Mouse (Mus musculus): ENCODE data around the gene Spr. TPM values are rescaled to one million over a fixed set of nuclear protein-coding genes. Genes with fewer than 3 reads are reported as not detected.
A peak's percentile ranks its signal among the peaks of the same experiment; 100 is the strongest.

Spr gene
- polyA plus RNA-seq (2015; fragmentation: Nextera tagmentation; extraction: Ambion mirVana), result 63.6 and 63.7 TPM in 2 replicates

GRCm38 (mm10) chr6:85137217-85138035 lies at the start of gene Spr:
Gene Spr (minus strand): TSS chr6:85137766.
- Histone ChIP-seq H3K9me3 (replicated peaks; ENCODE audit: control insufficient read depth, low read length) (no peaks in the 10 kb centered on the region), H3K4me3 (replicated peaks; ENCODE audit: low read length) (peak within 1 kb of the TSS; percentile 87), H3K27me3 (ENCODE audit: control insufficient read depth, insufficient read depth, low read length) (no peaks in the 10 kb centered on the region), H3K4me2 (ENCODE audit: low read depth, low read length) (peak within 1 kb of the TSS; percentile 53), H3K36me3 (ENCODE audit: control insufficient read depth, insufficient read depth, low read length) (no peaks in the 10 kb centered on the region), H3K27ac (ENCODE audit: low read length) (peak within 1 kb of the TSS; percentile 97), H3K9ac (ENCODE audit: low read length) (peak within 1 kb of the TSS; percentile 90), H3K4me1 (ENCODE audit: control insufficient read depth, insufficient read depth, low read length) (peaks cover 3% of the 10 kb centered on the region; the same call in 1 of the 2 replicates)
- under 1% methylated on average over 49 of the region's 49 CpGs for WGBS
- ATAC-seq (ENCODE audit: insufficient read depth, low FRiP score), result peak; percentile 94

DNA sequence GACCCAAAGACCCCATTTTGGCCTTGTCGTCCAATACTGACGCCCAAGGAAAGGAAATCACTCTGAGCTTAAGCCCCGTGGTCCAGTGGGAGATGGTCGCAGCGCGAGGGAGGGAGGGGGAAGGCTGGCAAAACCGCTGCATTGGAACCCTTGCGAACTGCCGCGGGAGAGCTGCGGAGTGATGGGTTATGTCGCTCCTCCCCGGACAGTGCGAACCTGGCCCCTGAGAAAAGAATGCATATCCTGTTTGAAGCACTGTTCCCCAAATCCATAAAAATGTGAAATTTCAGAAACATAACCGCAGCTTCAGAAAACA lies 49.1 kb upstream of the Spr start:
- Histone ChIP-seq H3K4me3 (replicated peaks; ENCODE audit: low read length) (peak overlapping the region; percentile 45; the same call in 1 of the 2 replicates), H3K36me3 (ENCODE audit: control insufficient read depth, insufficient read depth, low read length) (no peaks in the 10 kb centered on the region), H3K27me3 (ENCODE audit: control insufficient read depth, insufficient read depth, low read length) (peaks cover 70% of the 10 kb centered on the region), H3K27ac (ENCODE audit: low read length) (no peak overlapping the region), H3K9ac (ENCODE audit: low read length) (no peak overlapping the region), H3K4me2 (ENCODE audit: low read depth, low read length) (peak overlapping the region; percentile 75; the same call in 1 of the 2 replicates), H3K9me3 (replicated peaks; ENCODE audit: control insufficient read depth, low read length) (no peaks in the 10 kb centered on the region), H3K4me1 (ENCODE audit: control insufficient read depth, insufficient read depth, low read length) (peaks cover 20% of the 10 kb centered on the region)
- ATAC-seq (ENCODE audit: insufficient read depth, low FRiP score), result no peak
- 1% methylated on average over 15 of the region's 15 CpGs for WGBS

GRCm38 (mm10) chr6:85186033-85186743 lies 48.6 kb upstream of the Spr start:
- Histone ChIP-seq H3K27me3 (ENCODE audit: control insufficient read depth, insufficient read depth, low read length) (peaks cover 65% of the 10 kb centered on the region), H3K36me3 (ENCODE audit: control insufficient read depth, insufficient read depth, low read length) (no peaks in the 10 kb centered on the region), H3K4me1 (ENCODE audit: control insufficient read depth, insufficient read depth, low read length) (peaks cover 20% of the 10 kb centered on the region), H3K9ac (ENCODE audit: low read length) (no peak overlapping the region), H3K4me2 (ENCODE audit: low read depth, low read length) (peak overlapping the region; percentile 38), H3K27ac (ENCODE audit: low read length) (no peak overlapping the region), H3K9me3 (replicated peaks; ENCODE audit: control insufficient read depth, low read length) (no peaks in the 10 kb centered on the region), H3K4me3 (replicated peaks; ENCODE audit: low read length) (peak overlapping the region; percentile 28; the same call in 1 of the 2 replicates)
- WGBS, result 5% methylated on average over 33 of the region's 33 CpGs
- ATAC-seq (ENCODE audit: insufficient read depth, low FRiP score), result no peak

GRCm38 (mm10) chr6:85183951-85184350 lies 46.4 kb upstream of the Spr start:
- no peaks in the 10 kb centered on the region for H3K36me3 ChIP-seq (ENCODE audit: control insufficient read depth, insufficient read depth, low read length)
- ATAC-seq (ENCODE audit: insufficient read depth, low FRiP score), result no peak
- peaks cover 15% of the 10 kb centered on the region for H3K4me1 ChIP-seq (ENCODE audit: control insufficient read depth, insufficient read depth, low read length)
- H3K27ac ChIP-seq (ENCODE audit: low read length), result no peak overlapping the region
- no peak overlapping the region for H3K4me3 ChIP-seq (replicated peaks; ENCODE audit: low read length)
- H3K9ac ChIP-seq (ENCODE audit: low read length), result no peak overlapping the region
- 58% methylated on average over 3 of the region's 3 CpGs for WGBS
- no peak overlapping the region for H3K4me2 ChIP-seq (ENCODE audit: low read depth, low read length)
- H3K27me3 ChIP-seq (ENCODE audit: control insufficient read depth, insufficient read depth, low read length), result peaks cover 45% of the 10 kb centered on the region
- H3K9me3 ChIP-seq (replicated peaks; ENCODE audit: control insufficient read depth, low read length), result no peaks in the 10 kb centered on the region; the same call in 1 of the 2 replicates

DNA sequence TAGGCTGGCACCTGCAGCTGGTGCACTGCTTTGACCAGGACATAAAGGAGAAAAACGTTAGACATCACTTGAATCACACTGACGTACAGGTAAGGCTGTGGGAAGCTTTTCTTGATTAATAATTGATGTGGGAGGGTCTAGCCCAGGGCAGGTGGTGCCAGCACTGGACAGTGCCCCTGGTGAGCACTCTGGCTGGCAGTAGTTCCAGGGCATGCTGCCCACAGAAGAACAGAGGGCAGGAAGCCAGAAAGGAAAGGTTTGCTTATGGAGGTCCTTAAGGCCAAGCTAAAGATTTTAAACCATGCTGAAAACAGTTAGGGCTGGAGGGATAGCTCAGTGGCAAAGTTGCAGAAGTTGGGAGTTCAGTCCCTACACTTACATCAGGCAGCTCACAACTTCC lies 42.5 kb upstream of the Spr start:
- no peaks in the 10 kb centered on the region for H3K4me1 ChIP-seq (ENCODE audit: control insufficient read depth, insufficient read depth, low read length)
- 58% methylated on average over 2 of the region's 2 CpGs for WGBS
- H3K4me3 ChIP-seq (replicated peaks; ENCODE audit: low read length), result no peak overlapping the region
- no peak overlapping the region for H3K4me2 ChIP-seq (ENCODE audit: low read depth, low read length)
- no peak overlapping the region for H3K27ac ChIP-seq (ENCODE audit: low read length)
- ATAC-seq (ENCODE audit: insufficient read depth, low FRiP score), result no peak
- no peaks in the 10 kb centered on the region; the same call in 1 of the 2 replicates for H3K9me3 ChIP-seq (replicated peaks; ENCODE audit: control insufficient read depth, low read length)
- peaks cover 11% of the 10 kb centered on the region for H3K27me3 ChIP-seq (ENCODE audit: control insufficient read depth, insufficient read depth, low read length)
- H3K9ac ChIP-seq (ENCODE audit: low read length), result no peak overlapping the region
- no peaks in the 10 kb centered on the region for H3K36me3 ChIP-seq (ENCODE audit: control insufficient read depth, insufficient read depth, low read length)

- Histone ChIP-seq H3K4me2 (ENCODE audit: low read depth, low read length) (no peak overlapping the region), H3K27me3 (ENCODE audit: control insufficient read depth, insufficient read depth, low read length) (peaks cover 9% of the 10 kb centered on the region), H3K27ac (ENCODE audit: low read length) (no peak overlapping the region), H3K4me1 (ENCODE audit: control insufficient read depth, insufficient read depth, low read length) (no peaks in the 10 kb centered on the region), H3K9ac (ENCODE audit: low read length) (no peak overlapping the region), H3K9me3 (replicated peaks; ENCODE audit: control insufficient read depth, low read length) (no peaks in the 10 kb centered on the region; the same call in 1 of the 2 replicates), H3K36me3 (ENCODE audit: control insufficient read depth, insufficient read depth, low read length) (no peaks in the 10 kb centered on the region), H3K4me3 (replicated peaks; ENCODE audit: low read length) (no peak overlapping the region)
- 70% methylated on average over 3 of the region's 3 CpGs for WGBS
- no peak for ATAC-seq (ENCODE audit: insufficient read depth, low FRiP score)
Measured at GRCm38 (mm10) chr6:85179569-85179968, 42.0 kb upstream of the Spr start.

- no peak overlapping the region for H3K27ac ChIP-seq (ENCODE audit: low read length)
- no peaks in the 10 kb centered on the region for H3K4me1 ChIP-seq (ENCODE audit: control insufficient read depth, insufficient read depth, low read length)
Measured at GRCm38 (mm10) chr6:85165440-85165921, 27.9 kb upstream of the Spr start.

DNA sequence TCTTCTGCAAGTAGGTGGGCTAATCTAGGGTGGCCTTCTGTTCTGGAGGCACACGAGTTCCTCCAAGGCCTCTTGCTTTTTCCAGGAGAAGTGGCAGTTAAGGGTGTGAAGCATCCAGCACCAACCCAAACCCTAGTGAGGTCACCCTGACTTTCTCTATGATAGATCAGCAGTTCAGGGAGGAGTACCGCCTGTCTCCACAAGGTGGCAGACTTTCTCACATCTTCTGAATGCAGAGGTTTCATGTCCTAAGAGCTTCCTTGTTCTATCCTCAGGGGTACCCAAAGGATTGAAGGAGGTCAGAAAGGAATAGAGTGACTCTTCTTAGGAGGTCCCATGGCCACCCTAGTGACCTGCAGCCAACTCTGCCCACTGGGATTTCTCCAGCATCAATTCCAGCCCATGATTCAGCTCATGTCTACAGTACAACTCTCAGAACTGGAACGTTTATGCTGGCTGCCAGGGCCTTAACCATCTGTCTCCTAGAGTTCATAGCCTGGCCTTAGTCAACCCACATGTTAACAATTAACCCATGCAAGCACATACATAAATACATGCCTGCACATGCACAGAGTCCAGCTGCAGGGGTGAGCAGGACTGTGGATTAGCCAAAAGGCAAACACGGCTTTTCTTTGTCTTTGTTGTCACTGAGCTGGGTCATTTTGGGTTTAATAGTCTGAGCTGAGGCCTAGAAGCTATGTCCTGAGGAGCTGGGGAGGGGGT lies 22.8 kb upstream of the Spr start:
- no peaks in the 10 kb centered on the region for H3K4me1 ChIP-seq (ENCODE audit: control insufficient read depth, insufficient read depth, low read length)
- H3K36me3 ChIP-seq (ENCODE audit: control insufficient read depth, insufficient read depth, low read length), result no peaks in the 10 kb centered on the region
- H3K4me3 ChIP-seq (replicated peaks; ENCODE audit: low read length), result no peak overlapping the region
- no peak overlapping the region for H3K9ac ChIP-seq (ENCODE audit: low read length)
- no peak overlapping the region for H3K27ac ChIP-seq (ENCODE audit: low read length)
- H3K27me3 ChIP-seq (ENCODE audit: control insufficient read depth, insufficient read depth, low read length), result no peaks in the 10 kb centered on the region
- H3K4me2 ChIP-seq (ENCODE audit: low read depth, low read length), result no peak overlapping the region
- 25% methylated on average over 4 of the region's 4 CpGs for WGBS
- no peaks in the 10 kb centered on the region for H3K9me3 ChIP-seq (replicated peaks; ENCODE audit: control insufficient read depth, low read length)
- no peak for ATAC-seq (ENCODE audit: insufficient read depth, low FRiP score)

More at GRCm38 (mm10) chr6:85165440-85165921, 27.9 kb upstream of the Spr start:
- Histone ChIP-seq H3K4me2 (ENCODE audit: low read depth, low read length) (no peak overlapping the region), H3K9me3 (replicated peaks; ENCODE audit: control insufficient read depth, low read length) (no peaks in the 10 kb centered on the region), H3K27me3 (ENCODE audit: control insufficient read depth, insufficient read depth, low read length) (no peaks in the 10 kb centered on the region), H3K36me3 (ENCODE audit: control insufficient read depth, insufficient read depth, low read length) (no peaks in the 10 kb centered on the region), H3K4me3 (replicated peaks; ENCODE audit: low read length) (no peak overlapping the region), H3K9ac (ENCODE audit: low read length) (no peak overlapping the region)
- 54% methylated on average over 11 of the region's 11 CpGs for WGBS
- ATAC-seq (ENCODE audit: insufficient read depth, low FRiP score), result no peak

Measured in stomach, embryonic 16.5 days (tissue).